Mouse (Mus musculus) embryo, embryonic 11 days (tissue): ENCODE data around the gene Armh1.
"Not testable (repeated sequence)": the region's sequence is repeated elsewhere in the genome, so short reads cannot be mapped to it uniquely, and the experiment has no call there.

ENCODE experiments used
- DNase-seq: peaks from one replicate; pipeline ENCODE4 v3.0.0-alpha.2; 2015

Armh1 gene

GRCm38 (mm10) chr4:117220741-117221515 lies 31.0 kb downstream of the Armh1 start:
- DNase-seq, result no peak

GRCm38 (mm10) chr4:117218517-117219219 lies 33.3 kb downstream of the Armh1 start:
- peak; percentile 77 for DNase-seq

GRCm38 (mm10) chr4:117217029-117217428 lies 34.9 kb downstream of the Armh1 start:
- no peak for DNase-seq

DNA sequence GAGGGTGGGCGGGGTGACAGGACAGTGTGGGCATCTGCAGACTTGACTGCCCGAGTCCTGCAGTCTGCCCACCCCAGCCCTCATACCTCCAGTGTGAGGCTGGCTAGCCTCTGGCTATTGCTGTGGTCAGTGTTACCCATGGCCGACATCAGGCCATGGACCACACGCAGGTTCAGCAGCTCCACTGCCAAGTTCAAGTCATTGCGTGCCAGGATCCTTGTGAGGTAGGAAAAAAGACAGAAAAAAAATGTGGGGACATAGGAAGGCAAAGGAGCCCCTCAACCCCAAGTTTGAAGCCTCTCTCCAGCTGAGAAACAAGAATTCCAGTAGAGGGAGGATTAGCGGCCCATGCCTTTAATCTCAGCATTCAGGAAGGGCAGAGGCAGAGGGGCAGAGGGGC lies 37.7 kb downstream of the Armh1 start:
- DNase-seq, result no peak

DNA sequence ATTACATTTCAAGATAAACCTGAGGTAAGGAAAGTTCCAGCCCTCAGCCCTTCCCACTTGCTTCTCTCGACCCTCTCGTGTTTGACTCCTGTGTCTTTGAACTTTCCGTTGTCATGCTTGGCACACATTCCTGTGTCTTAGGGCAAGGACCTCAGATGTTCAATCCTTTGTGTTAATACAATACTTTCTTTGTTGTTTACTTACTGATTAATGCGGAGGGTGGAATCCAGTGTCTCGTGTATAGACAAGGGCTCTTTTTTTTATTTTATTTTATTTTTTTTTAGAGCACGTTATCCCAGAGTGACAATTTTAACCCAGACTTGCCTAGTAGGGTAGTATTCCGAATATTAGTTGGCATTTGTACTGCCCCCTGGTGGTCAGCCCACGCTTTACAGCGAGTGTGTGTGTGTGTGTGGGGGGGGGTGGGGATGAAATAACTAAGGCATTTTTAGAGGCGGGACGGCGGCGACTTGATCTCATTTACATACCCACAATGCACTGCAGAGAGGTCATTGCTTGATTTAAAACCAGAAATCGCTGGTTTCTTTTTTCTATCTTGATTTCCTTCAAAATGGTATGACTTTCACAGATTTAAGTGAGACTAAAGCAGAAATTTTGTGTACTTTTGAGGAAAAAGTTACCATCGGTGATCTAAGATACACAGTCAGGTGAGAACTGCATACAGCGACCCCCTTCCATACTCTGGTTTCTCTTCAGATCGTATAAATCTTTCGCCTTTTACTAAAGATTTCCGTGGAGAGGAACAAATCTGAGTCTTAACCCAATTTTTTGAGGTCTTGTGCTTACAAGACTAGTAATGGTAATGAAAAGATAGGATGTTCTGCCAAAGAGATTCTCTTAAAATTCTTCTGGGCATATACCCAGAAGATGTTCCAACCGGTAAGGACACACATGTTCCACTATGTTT lies 41.5 kb downstream of the Armh1 start:
- peak; percentile 93 for DNase-seq

DNA sequence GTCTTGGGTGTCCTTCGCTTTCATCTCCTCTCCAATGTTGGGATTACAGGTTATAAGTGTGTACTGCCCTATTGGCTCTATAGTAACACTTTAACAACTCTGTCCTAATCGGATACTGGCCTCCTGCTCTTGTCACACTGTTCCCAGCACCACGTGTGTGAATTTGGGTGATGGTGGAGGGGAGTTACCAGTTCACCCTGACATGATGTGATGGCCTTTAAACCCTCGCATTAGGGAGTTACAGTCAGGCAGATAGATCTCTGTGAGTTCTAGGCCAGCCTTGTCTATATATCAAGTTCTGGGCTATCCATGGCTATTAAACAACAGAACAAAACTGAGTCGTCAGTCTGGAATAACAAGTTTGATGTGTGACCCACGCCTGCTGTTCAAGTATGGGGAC lies 42.3 kb downstream of the Armh1 start:
- no peak for DNase-seq

- DNase-seq, result no peak
Measured at GRCm38 (mm10) chr4:117202992-117203354, 49.0 kb downstream of the Armh1 start.

GRCm38 (mm10) chr4:117202046-117202991 lies 49.6 kb downstream of the Armh1 start:
- peak; percentile 91 for DNase-seq

DNA sequence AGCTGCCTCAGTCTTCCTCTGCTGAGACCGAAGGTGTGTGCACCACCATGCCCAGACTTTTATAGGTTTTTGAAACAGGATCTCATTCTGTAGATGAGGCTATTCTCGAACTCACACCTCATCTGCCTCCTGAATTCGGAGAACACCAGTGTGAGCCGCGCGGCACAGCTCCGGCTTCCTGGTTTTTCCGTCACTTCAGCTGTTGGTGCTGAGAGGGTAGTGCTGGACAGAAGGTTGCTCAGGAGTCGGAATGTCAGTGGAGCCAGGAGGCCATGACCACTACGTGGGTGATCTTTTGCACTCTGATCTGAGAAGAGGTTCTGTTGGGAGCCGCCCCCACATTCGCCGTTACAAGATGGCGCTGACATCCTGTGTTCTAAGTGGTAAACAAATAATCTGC lies 60.1 kb downstream of the Armh1 start:
- no peak for DNase-seq

DNA sequence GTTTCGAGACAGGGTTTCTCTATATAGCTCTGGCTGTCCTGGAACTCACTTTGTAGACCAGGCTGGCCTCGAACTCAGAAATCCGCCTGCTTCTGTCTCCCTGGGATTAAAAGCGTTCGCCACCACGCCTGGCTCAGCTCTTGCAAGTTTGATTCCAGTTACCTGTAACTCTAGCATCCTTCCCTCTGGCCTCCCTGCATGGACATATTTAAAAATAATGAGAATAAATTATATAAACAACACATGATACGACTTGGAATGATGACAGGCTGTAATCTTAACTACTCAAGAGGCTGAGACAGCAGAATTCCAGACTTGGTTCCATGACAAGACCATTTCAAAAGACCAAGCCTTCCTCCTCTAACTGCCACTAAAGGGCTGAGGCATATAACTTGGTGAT lies 61.3 kb downstream of the Armh1 start:
- no peak for DNase-seq

- peak; percentile 89 for DNase-seq
Measured at GRCm38 (mm10) chr4:117189856-117190543, 61.9 kb downstream of the Armh1 start.

DNA sequence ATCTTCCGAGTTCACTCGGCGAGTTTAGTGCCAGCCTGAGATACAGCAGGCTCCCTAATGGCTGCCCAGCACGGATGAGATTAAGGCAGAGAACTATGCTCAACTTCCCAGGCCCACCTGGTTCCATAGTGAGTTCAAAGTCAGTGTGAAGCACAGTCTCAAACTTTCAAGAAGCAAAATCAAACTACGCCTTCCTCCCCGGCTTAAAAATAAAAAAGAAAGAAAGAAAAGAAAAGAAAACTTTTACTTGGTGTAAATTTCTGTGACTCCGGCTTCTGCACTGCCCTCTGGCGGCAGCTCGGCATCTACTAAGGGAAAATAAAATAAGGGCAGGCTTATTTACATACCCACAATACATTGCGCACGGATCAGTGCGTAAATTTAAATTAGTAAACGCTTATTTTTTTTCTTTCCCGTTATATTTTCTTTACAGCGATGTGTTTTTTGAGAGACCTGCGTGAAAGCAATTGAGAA lies 62.5 kb downstream of the Armh1 start:
- peak; percentile 90 for DNase-seq

DNA sequence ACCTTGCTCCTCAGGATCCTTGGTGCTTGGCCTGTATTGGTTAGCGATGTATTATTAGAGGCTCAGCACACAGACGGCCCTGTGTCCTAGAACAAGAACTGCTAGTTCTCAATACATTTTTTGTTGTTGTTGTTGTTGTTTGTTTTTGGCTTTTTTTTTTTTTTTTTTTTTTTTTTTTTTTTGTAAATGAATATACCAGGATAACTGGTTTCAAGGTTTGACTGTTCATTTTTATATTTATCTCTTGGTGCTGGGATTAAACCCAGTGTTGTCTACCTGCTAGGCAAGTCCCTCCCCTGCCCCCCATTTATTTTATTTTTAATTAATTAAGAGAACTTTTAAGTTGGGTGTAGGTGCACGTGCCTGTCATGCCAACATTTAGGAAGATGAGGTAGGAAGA lies 63.0 kb downstream of the Armh1 start:
- DNase-seq, result no peak

DNA sequence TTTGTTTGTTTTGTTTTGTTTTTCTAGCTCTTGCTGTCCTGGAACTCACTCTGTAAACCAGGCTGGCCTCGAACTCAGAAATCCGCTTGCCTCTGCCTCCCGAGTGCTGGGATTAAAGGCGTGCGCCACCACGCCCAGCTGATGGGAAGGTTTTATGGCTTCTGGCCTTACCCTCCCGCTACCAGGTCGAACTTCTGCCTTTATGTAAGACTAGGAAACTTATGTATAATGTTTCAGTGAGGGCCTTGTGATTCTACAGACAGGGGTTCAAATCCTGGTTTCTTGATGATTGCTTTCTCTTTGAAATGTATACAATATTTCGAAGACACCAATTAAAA lies 69.2 kb downstream of the Armh1 start:
- not testable (repeated sequence) for DNase-seq

DNA sequence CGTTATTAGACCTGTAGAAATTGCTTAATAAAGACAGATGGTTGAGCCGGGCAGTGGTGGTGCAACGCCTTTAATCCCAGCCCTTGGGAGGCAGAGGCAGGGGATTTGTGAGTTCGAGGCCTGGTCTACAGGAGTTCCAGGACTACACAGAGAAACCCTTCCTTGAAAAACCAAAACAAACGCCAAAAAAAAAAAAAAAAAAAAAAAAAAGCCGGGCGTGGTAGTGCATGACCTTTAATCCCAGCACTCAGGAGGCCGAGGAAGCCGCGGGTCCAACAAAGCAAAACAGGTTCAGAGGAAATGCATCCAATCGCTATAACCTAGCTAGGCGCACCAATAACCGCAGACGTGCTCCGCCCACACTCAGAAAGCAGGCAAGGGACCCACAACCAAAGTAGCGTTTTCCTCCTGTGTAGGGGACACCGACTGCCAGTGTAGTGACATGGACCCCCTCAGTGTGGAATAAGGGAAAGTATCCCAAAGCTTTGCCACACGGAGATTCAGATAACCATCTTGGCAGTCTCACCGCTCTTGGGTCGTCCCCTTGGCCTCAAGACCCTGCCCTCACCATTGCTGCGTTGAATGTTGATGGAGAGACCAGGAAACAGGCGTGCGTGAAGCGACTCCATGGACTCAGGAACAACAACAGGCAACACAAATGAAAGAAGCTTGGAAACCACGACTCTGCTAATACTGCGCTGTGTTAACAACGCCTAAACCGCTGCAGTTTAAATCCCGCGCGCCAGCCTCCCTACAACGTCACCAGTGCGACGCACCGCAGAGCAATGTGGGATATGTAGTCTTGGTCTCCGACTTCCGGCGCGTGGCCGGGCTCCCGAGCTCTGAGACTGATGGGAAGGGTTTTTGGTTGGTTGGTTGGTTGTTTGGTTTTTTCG lies 69.8 kb downstream of the Armh1 start, which contains the start of gene Kif2c:
Gene Kif2c (minus strand): TSS at position 777 of the 896 bp plus-strand sequence.
- DNase-seq, result peak; percentile 95

DNA sequence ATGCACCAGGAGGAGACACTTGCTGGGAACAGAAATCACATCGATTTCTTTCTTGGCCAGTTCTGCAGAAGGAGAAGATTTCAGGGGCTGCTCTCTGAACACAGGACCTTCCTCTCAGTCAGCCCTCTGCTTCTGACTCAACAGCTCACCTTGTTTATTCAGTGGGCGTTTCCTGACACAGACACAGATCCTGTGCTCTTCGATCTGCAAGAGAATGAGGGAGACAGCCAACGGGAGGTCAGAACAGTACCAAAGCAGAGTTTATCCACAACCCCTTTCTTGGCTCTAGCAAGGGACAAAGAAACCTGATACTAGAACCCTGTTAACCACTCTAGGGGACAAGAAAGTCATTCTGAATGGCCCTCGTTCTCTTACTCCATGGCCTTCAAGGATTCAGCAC lies 82.0 kb downstream of the Armh1 start:
- DNase-seq, result no peak
